Mouse (Mus musculus) large intestine, adult 2 months (tissue): Measurements from ENCODE around the gene Snx8. TPM values are rescaled to one million over a fixed set of nuclear protein-coding genes. Genes with fewer than 3 reads are reported as not detected.
"Not testable (repeated sequence)": the region's sequence is repeated elsewhere in the genome, so short reads cannot be mapped to it uniquely, and the experiment has no call there.

Source experiments
- DNase-seq: peaks from one replicate; pipeline ENCODE4 v3.0.0-alpha.2; 2012; ENCODE audit warnings: low read depth, low spot score
- WGBS: fragments of 180-500 bp; shearing (Covaris S2); methylation state at CpG from one replicate; pipeline ENCODE4 v1.1.7; 2018; 5-methylcytosine and 5-hydroxymethylcytosine counted together
- polyA plus RNA-seq: library from polyadenylated mRNA; depleted of rRNA; stranded (reverse); fragments of >200 nt; gene quantifications from 2 replicates; pipeline ENCODE4 v1.2.3, GENCODE M21; 2012

Gene Snx8
- polyA plus RNA-seq, 1 experiment, result 8.9 TPM

GRCm38 (mm10) chr5:140387816-140388510, 1.1 kb downstream of the Snx8 start:
- 81% methylated on average over 12 of the region's 12 CpGs for WGBS

DNA sequence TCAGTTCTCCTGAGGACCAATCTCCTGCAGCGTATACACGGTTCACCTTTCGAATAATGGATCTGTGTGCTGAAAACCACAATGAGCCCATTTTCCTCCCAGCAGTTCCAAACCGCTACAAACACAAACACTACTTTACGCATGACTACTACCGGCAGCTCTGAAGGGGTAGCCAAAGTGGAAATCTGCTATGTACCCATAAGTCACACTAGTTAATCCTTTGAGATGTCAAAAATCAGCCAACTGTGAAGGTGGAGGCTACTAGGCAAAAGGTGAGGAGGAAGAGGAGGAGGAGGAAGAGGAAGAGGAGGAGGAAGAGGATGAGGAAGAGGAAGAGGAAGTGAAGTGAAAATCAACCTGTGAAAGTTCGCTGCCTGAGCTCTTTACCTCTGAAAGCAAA, 1.8 kb downstream of the Snx8 start:
- DNase-seq, result no peak
- WGBS, result 87% methylated on average over 7 of the region's 7 CpGs

More at GRCm38 (mm10) chr5:140387816-140388510, 1.1 kb downstream of the Snx8 start:
- DNase-seq, result no peak

GRCm38 (mm10) chr5:140384462-140384861, 4.6 kb downstream of the Snx8 start:
- WGBS, result 93% methylated on average over 1 of the region's 1 CpGs

GRCm38 (mm10) chr5:140383559-140383958, 5.5 kb downstream of the Snx8 start:
- WGBS, result 51% methylated on average over 7 of the region's 7 CpGs
- no peak for DNase-seq

More at GRCm38 (mm10) chr5:140384462-140384861, 4.6 kb downstream of the Snx8 start:
- no peak for DNase-seq

DNA sequence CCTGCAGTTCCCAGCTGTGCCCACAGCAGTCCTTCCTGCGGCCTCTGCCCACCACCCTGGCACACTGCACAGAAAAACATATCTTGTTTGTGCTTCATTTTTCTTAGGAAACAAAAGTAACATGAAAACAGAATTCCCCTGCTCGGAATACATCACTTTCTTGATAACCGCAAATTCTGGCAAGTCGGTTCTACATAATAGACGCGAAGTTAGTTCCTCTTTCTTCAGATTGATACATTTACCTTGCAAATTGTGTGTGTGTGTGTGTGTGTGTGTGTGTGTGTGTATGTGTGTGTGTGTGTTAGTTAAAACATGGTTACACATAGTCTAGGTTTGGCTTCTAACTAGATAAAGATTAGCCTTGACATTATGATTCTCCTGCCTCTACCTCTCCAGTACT, 6.4 kb downstream of the Snx8 start:
- WGBS, result 86% methylated on average over 6 of the region's 6 CpGs

DNA sequence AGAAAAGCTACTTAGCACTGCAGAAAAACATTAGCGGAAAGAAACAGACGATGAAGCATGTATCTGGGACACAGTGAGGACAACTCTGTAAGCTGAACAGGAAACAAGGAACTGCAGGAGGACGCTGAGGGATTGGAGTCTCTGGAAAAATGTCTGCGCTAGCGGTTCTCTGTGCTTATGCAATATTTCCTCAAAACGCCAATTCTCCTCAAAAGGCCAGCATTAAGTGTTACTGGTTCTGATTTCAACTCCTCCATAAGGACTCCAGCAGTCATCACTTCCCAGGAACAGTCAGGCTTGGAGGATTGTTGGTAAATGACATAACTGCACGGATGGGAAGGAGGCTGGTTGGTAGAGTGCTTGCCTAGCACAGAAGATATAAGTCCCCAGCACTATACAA, 7.9 kb downstream of the Snx8 start:
- DNase-seq, result no peak
- 85% methylated on average over 7 of the region's 7 CpGs for WGBS

More for the DNA sequence above, 6.4 kb downstream of the Snx8 start:
- DNase-seq, result no peak

DNA sequence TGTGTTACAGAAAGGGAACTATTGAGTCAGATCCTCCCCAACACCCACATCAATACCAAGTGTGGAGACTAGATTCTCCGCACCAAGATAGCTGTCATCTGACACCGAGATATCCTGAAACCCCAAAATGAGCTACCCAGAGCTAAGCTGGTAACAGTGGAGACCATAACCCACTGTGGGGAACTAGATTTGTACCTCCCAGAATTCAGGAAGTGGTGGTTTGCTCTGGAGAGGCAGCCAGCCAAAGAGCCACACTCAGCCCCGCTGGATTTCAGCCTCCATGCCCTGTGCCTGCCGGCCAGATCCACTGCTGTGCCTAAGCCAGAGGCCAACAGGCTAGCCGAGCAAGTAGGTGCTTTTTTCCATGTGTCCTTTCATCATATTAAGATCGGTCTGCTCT, 9.8 kb downstream of the Snx8 start:
- 82% methylated on average over 6 of the region's 6 CpGs for WGBS

DNA sequence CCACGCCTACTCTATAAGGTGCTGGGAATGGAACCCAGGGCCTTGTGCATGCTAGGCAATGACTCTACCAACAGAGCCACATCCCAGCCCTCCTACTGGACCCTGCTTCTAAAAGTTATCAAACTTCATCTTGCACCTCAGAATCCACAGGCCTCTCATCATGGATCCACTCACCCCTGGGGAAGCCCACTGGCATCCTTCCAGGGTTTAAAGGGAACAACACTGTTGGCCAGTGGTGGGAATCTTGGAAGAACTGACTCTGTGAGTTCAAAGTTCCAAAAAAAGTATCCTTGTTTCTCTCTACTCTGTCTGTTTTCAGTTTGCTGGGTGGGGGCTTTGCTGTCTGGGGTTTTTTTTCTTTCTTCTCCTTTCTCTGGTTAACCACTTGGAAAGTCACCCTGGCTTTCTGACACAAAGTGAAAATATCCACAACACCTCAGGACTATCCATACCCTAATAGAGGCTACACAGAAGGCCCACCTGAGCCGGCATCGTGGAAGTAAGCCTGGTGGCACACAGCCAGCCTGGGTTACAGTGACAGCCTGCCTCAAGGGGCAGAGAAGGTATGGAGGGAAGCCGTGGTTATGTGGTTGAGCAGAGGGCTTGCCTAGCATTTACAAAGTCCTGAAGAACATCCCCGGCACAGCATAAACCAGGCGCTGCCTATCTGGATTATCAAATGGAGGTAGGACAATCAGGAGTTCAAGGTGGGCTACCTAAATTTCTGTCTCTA, 10.8 kb downstream of the Snx8 start:
- WGBS, result 78% methylated on average over 6 of the region's 6 CpGs
- no peak for DNase-seq

More for the DNA sequence above, 9.8 kb downstream of the Snx8 start:
- no peak for DNase-seq

GRCm38 (mm10) chr5:140375249-140375829, 13.7 kb downstream of the Snx8 start:
- 37% methylated on average over 4 of the region's 4 CpGs for WGBS
- DNase-seq, result no peak

GRCm38 (mm10) chr5:140374226-140374625, 14.8 kb downstream of the Snx8 start:
- whole genome bisulfite sequencing, result 62% methylated on average over 3 of the region's 3 CpGs
- DNase-seq, result no peak

- WGBS, result 59% methylated on average over 2 of the region's 2 CpGs
- DNase-seq, result no peak
Measured at GRCm38 (mm10) chr5:140373711-140374110, 15.4 kb downstream of the Snx8 start.

GRCm38 (mm10) chr5:140371671-140372070, 17.4 kb downstream of the Snx8 start:
- DNase-seq, result no peak
- 77% methylated on average over 3 of the region's 3 CpGs for WGBS

- DNase-seq, result no peak
- WGBS, result 66% methylated on average over 6 of the region's 6 CpGs
Measured at GRCm38 (mm10) chr5:140370446-140371254, 18.4 kb downstream of the Snx8 start.

- DNase-seq, result no peak
- WGBS, result 50% methylated on average over 2 of the region's 2 CpGs
Measured at GRCm38 (mm10) chr5:140369466-140369865, 19.6 kb downstream of the Snx8 start.

DNA sequence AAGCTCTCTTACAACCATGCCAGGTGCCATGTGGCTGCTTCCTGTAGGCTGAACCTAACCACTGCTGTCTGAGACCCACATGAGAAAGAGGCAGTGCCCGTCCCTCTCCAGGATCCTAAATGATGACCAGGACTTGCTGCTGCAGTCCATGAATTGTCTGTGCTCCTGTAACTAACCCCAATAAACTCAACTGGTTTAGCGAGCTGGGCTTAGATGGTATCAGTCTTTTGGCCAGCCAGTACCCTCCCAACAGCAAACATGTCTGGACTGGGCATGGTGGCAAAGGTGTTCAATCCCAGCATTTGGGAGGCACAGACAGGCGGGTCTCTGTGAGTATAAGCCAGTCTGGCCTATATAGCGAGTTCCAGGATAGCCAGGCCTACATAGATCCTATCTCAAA, 20.1 kb downstream of the Snx8 start:
- DNase-seq, result no peak
- WGBS, result 78% methylated on average over 4 of the region's 4 CpGs

GRCm38 (mm10) chr5:140368126-140368525, 20.9 kb downstream of the Snx8 start:
- 86% methylated on average over 2 of the region's 2 CpGs for WGBS
- DNase-seq, result not testable (repeated sequence)

GRCm38 (mm10) chr5:140364415-140364814, 24.6 kb downstream of the Snx8 start:
- WGBS, result 88% methylated on average over 5 of the region's 5 CpGs
- no peak for DNase-seq

DNA sequence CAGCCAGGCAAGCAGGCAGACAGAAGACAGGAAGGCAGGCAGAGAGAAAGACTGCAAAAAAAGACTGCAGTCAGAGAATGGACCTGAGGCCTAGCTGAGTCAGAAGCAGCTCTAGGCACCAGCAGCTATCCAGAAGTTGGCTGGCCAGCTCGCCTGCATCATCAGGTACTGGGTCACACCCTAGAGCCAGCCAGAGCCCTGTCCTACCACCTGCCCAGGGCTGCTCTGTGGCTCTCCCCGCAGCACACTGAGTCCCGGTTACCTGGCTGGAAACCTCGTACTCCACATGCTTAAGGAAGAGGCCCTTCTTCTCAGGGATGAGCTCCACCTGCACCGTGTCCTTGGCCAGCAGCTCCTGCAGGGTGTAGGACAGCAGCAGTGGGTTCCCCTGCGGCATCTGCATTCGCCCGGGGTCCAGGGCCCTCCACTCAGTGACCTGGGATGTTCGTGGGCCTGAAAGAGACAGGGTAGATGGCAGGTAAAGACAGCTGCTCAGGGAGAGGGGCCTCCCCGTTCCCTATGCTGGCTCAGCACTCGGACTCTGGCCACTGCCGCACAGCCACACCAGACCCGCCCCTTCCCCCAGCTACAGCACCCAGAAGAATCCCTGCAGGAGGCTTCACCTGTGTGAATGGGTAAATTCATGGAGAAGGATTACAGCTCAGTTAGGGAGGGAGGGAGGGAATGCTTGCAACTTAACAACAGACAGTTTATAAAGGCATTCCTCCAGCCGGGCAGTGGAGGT, 29.0 kb downstream of the Snx8 start:
- WGBS, result 67% methylated on average over 14 of the region's 14 CpGs
- DNase-seq, result no peak

DNA sequence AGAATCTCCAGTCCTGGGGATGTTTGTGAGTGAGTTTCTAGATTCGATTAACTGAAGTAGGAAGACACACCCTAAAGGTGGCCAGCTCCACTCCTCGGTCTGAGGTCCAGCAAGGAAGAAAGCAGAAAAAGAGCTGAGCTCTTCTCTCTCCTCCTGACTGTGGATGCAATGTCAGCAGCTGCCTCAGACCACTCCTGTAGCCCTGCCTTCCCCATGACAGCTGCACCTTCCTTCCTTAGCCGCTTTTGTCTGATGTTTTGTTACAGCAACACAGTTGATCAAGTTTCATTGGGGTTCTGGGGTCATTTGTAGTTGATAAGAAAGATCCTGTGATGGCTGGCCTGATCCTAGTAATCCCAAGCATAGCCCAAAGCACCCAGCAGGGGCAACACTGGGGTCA, 31.6 kb downstream of the Snx8 start:
- DNase-seq, result no peak
- 82% methylated on average over 3 of the region's 3 CpGs for WGBS
